Mouse (Mus musculus): Measurements from ENCODE around the gene Rbbp7.
A peak's percentile ranks its signal among the peaks of the same experiment; 100 is the strongest.

The Rbbp7 gene

GRCm38 (mm10) chrX:162760115-162760942 is at the start of gene Rbbp7:
Rbbp7 (plus strand) TSS chrX:162760402.
- peak; percentile 91 for DNase-seq (ENCODE audit: low spot score in 2 of 2)

GRCm38 (mm10) chrX:162717837-162718236 is 42.4 kb upstream of the Rbbp7 start:
- peak; percentile 27 to 39 for DNase-seq (ENCODE audit: low spot score in 2 of 2)

- peak; percentile 6 to 25 for DNase-seq (ENCODE audit: low spot score in 2 of 2)
Measured at GRCm38 (mm10) chrX:162719615-162720014, 40.6 kb upstream of the Rbbp7 start.

GRCm38 (mm10) chrX:162727367-162727777 is 32.8 kb upstream of the Rbbp7 start:
- DNase-seq (ENCODE audit: low spot score in 2 of 2): no peak

GRCm38 (mm10) chrX:162727795-162728194 is 32.4 kb upstream of the Rbbp7 start:
- DNase-seq (ENCODE audit: low spot score in 2 of 2): no peak

- no peak for DNase-seq (ENCODE audit: low spot score in 2 of 2)
Measured at GRCm38 (mm10) chrX:162728228-162728627, 32.0 kb upstream of the Rbbp7 start.

- DNase-seq (ENCODE audit: low spot score in 2 of 2): no peak
Measured at GRCm38 (mm10) chrX:162730031-162730430, 30.2 kb upstream of the Rbbp7 start.

- peak; percentile 29 to 46 for DNase-seq (ENCODE audit: low spot score in 2 of 2)
Measured at GRCm38 (mm10) chrX:162734997-162735929, 24.9 kb upstream of the Rbbp7 start.

GRCm38 (mm10) chrX:162736140-162736659 is 24.0 kb upstream of the Rbbp7 start:
- DNase-seq (ENCODE audit: low spot score in 2 of 2): no peak

GRCm38 (mm10) chrX:162748696-162749420 is 11.3 kb upstream of the Rbbp7 start:
- no peak for DNase-seq (ENCODE audit: low spot score in 2 of 2)

- DNase-seq (ENCODE audit: low spot score in 2 of 2): no peak
Measured at GRCm38 (mm10) chrX:162752418-162752817, 7.8 kb upstream of the Rbbp7 start.

GRCm38 (mm10) chrX:162754314-162754713 is 5.9 kb upstream of the Rbbp7 start:
- no peak for DNase-seq (ENCODE audit: low spot score in 2 of 2)

GRCm38 (mm10) chrX:162756058-162756457 is 4.1 kb upstream of the Rbbp7 start:
- DNase-seq (ENCODE audit: low spot score in 2 of 2): no peak

- DNase-seq (ENCODE audit: low spot score in 2 of 2): peak; percentile 33 to 42
Measured at GRCm38 (mm10) chrX:162759251-162760114, 719 bp upstream of the Rbbp7 start.

GRCm38 (mm10) chrX:162760958-162761515 is 835 bp downstream of the Rbbp7 start:
- no peak for DNase-seq (ENCODE audit: low spot score in 2 of 2)

GRCm38 (mm10) chrX:162761716-162762395 is 1.7 kb downstream of the Rbbp7 start:
- DNase-seq (ENCODE audit: low spot score in 2 of 2): no peak

GRCm38 (mm10) chrX:162770726-162771125 is 10.5 kb downstream of the Rbbp7 start:
- DNase-seq (ENCODE audit: low spot score in 2 of 2): no peak

- no peak for DNase-seq (ENCODE audit: low spot score in 2 of 2)
Measured at GRCm38 (mm10) chrX:162788372-162788771, 28.2 kb downstream of the Rbbp7 start.

GRCm38 (mm10) chrX:162791392-162791791 is 31.2 kb downstream of the Rbbp7 start:
- peak in 1 of 2 experiments; percentile 0 for DNase-seq (ENCODE audit: low spot score in 2 of 2)

- peak; percentile 24 to 25 for DNase-seq (ENCODE audit: low spot score in 2 of 2)
Measured at GRCm38 (mm10) chrX:162800371-162800770, 40.2 kb downstream of the Rbbp7 start.
